Mouse (Mus musculus) C2C12 (cell line): ENCODE data around the gene Dnajc12.

Experiments
- CEBPB ChIP-seq: IDR thresholded peaks from one replicate; pipeline ENCODE4 v1.6.1; 2011; ENCODE audit warnings: low read depth, mild to moderate bottlenecking, control low read depth, moderate library complexity
- CTCF ChIP-seq: IDR thresholded peaks from one replicate; pipeline ENCODE4 v1.5.1; 2011; ENCODE audit not compliant: control insufficient read depth, insufficient read depth, insufficient read length

DNA sequence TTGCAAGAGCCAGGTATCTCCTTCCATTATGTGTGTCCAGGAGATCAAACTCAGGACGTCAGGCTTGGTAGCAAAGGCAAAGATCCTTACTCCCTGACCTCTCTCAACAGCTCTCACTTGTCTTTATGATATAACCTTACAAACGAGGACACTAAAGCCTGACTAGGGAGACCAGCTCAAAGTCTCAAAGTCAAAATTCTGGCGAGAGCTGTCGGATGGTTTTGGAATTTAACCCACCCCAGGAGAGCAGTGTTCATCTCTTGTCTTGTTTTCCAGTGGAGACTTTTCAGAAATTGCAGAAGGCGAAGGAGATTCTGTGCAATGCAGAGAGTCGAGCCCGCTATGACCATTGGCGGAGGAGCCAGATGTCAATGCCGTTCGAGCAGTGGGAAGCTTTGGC lies 14.7 kb downstream of the Dnajc12 start:
- no peak for TF ChIP-seq CEBPB
- no peak for TF ChIP-seq CTCF
